ENCODE assay signal across 8 mouse cellular contexts in the genomic region with DNA sequence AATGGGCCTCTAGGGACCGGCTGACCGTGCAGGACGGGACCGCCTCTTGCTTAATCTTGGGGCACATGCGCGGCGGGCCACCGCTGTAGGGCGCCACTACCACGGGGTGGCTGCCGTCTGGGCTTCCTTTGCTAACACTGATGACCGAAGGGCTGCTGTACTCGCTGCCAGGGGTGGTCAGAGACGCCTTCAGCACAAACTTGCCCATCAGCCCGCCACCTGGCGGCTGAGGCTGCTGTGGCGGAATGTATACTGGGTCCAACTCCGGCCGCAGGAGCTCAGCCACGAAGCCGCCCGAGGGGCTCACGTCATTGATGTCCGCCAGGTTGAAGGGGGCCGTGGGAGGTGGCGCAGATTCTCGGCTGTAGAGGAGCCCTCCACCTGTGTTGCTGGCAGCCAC. TPM values are rescaled to one million over a fixed set of nuclear protein-coding genes. Genes with fewer than 3 reads are reported as not detected.
A peak's percentile ranks its signal among the peaks of the same experiment; 100 is the strongest.
DNase-seq lines count a peak whose midpoint lies in the region; ATAC-seq and TF ChIP-seq lines count a peak whose summit lies in the region.

No protein-coding gene starts in this region.

- H3K27me3 ChIP-seq in forebrain, embryonic 12.5 days: peaks cover 47% of the 10 kb centered on the region
- H3K27me3 ChIP-seq in heart, embryonic 16.5 days (ENCODE audit: control insufficient read depth, insufficient read depth, low read length): no peaks in the 10 kb centered on the region
- peaks cover 59% of the 10 kb centered on the region for H3K27me3 ChIP-seq in liver, embryonic 14.5 days (ENCODE audit: control insufficient read depth, insufficient read depth, low read length)
- H3K27me3 ChIP-seq in stomach, embryonic 14.5 days (ENCODE audit: control insufficient read depth, insufficient read depth, low read length): no peaks in the 10 kb centered on the region

- H3K9ac ChIP-seq in forebrain, embryonic 12.5 days: peak overlapping the region; percentile 48
- peak overlapping the region; percentile 72 for H3K9ac ChIP-seq in heart, embryonic 16.5 days (ENCODE audit: low read length)
- no peak overlapping the region for H3K9ac ChIP-seq in liver, embryonic 14.5 days (replicated peaks)
- peak overlapping the region; percentile 83 for H3K9ac ChIP-seq in stomach, embryonic 14.5 days (replicated peaks; ENCODE audit: low read depth, low read length)

- peak; percentile 39; the same call in 1 of the 2 replicates for ATAC-seq in forebrain, embryonic 12.5 days (ENCODE audit: low FRiP score)
- peak; percentile 15 for ATAC-seq in heart, embryonic 16.5 days (replicated peaks; ENCODE audit: extremely low read depth, insufficient read depth, low FRiP score)
- ATAC-seq in liver, embryonic 14.5 days (ENCODE audit: insufficient read depth): no peak
- 0 out of 2 replicates have a peak, but pooled peaks have one; percentile 2 for ATAC-seq in stomach, embryonic 14.5 days (ENCODE audit: insufficient number of reproducible peaks, insufficient read depth, low FRiP score, low read depth)

- no peak for TF ChIP-seq EP300 in liver, embryonic 14.5 days (IDR thresholded peaks at IDR 0.05; ENCODE audit: low read depth)

- peaks cover 35% of the 10 kb centered on the region for H3K4me1 ChIP-seq in forebrain, embryonic 12.5 days
- H3K4me1 ChIP-seq in heart, embryonic 16.5 days (ENCODE audit: control insufficient read depth, insufficient read depth, low read length): peaks cover 12% of the 10 kb centered on the region
- H3K4me1 ChIP-seq in liver, embryonic 14.5 days (replicated peaks; ENCODE audit: control insufficient read depth in 2 of 2, insufficient read depth in 2 of 2, low read length in 1 of 2): no peaks in the 10 kb centered on the region
- H3K4me1 ChIP-seq in stomach, embryonic 14.5 days (ENCODE audit: control insufficient read depth, insufficient read depth, low read length): peaks cover 13% of the 10 kb centered on the region; the same call in 1 of the 2 replicates

- H3K4me3 ChIP-seq in forebrain, embryonic 12.5 days (replicated peaks): peak overlapping the region; percentile 61
- peak overlapping the region; percentile 67 for H3K4me3 ChIP-seq in heart, embryonic 16.5 days (ENCODE audit: low read length)
- peak overlapping the region in 1 of 2 experiments; percentile 52; a peak in 2 of 4 replicates for H3K4me3 ChIP-seq in liver, embryonic 14.5 days (ENCODE audit: insufficient read depth in 1 of 2, low read depth in 2 of 2, low read length in 2 of 2)
- H3K4me3 ChIP-seq in stomach, embryonic 14.5 days (ENCODE audit: low read depth, low read length): peak overlapping the region; percentile 65

- under 1% methylated on average over 27 of the region's 27 CpGs for WGBS in forebrain, embryonic 12.5 days
- under 1% methylated on average over 27 of the region's 27 CpGs for WGBS in heart, embryonic 16.5 days
- WGBS in liver, embryonic 14.5 days (ENCODE audit: insufficient replicate concordance): under 1% methylated on average over 27 of the region's 27 CpGs
- under 1% methylated on average over 27 of the region's 27 CpGs for WGBS in stomach, embryonic 14.5 days

- H3K4me2 ChIP-seq in forebrain, embryonic 12.5 days: peak overlapping the region; percentile 83
- peak overlapping the region; percentile 84 for H3K4me2 ChIP-seq in heart, embryonic 16.5 days (ENCODE audit: low read depth, low read length)
- H3K4me2 ChIP-seq in liver, embryonic 14.5 days (ENCODE audit: low read depth): peak overlapping the region; percentile 66
- H3K4me2 ChIP-seq in stomach, embryonic 14.5 days (replicated peaks; ENCODE audit: low read depth, low read length): peak overlapping the region; percentile 91

- TF ChIP-seq CTCF in liver, embryonic 14.5 days (IDR thresholded peaks at IDR 0.05; ENCODE audit: low read depth): peak; percentile 65

- H3K27ac ChIP-seq in forebrain, embryonic 12.5 days: no peak overlapping the region
- H3K27ac ChIP-seq in heart, embryonic 16.5 days (ENCODE audit: low read length): 0 out of 2 replicates have a peak overlapping the region, but pooled peaks have one; percentile 3
- no peak overlapping the region for H3K27ac ChIP-seq in liver, embryonic 14.5 days
- H3K27ac ChIP-seq in stomach, embryonic 14.5 days (ENCODE audit: low read length): peak overlapping the region; percentile 61; the same call in 1 of the 2 replicates

- H3K36me3 ChIP-seq in forebrain, embryonic 12.5 days (replicated peaks): no peaks in the 10 kb centered on the region
- H3K36me3 ChIP-seq in heart, embryonic 16.5 days (ENCODE audit: control insufficient read depth, insufficient read depth): no peaks in the 10 kb centered on the region
- no peaks in the 10 kb centered on the region for H3K36me3 ChIP-seq in liver, embryonic 14.5 days (replicated peaks; ENCODE audit: control insufficient read depth, insufficient read depth, low read depth)
- no peaks in the 10 kb centered on the region for H3K36me3 ChIP-seq in stomach, embryonic 14.5 days (ENCODE audit: control insufficient read depth, insufficient read depth, low read length)

- no peaks in the 10 kb centered on the region for H3K9me3 ChIP-seq in forebrain, embryonic 12.5 days
- no peaks in the 10 kb centered on the region for H3K9me3 ChIP-seq in heart, embryonic 16.5 days (replicated peaks; ENCODE audit: control insufficient read depth, low read length)
- no peaks in the 10 kb centered on the region for H3K9me3 ChIP-seq in liver, embryonic 14.5 days (ENCODE audit: control insufficient read depth, low read length)
- no peaks in the 10 kb centered on the region for H3K9me3 ChIP-seq in stomach, embryonic 14.5 days (ENCODE audit: control insufficient read depth, low read depth, low read length)

- DNase-seq in layer of hippocampus, adult 11-12 months (ENCODE audit: low spot score): peak; percentile 75
- DNase-seq in layer of hippocampus, adult 9-10 months (ENCODE audit: low spot score): no peak
- DNase-seq in kidney, postnatal 14 days: peak; percentile 87
- no peak for DNase-seq in liver, embryonic 14.5 days (ENCODE audit: low read depth in 3 of 3, low spot score in 3 of 3)
- peak; percentile 84 for DNase-seq in neural tube, embryonic 10.5 days (ENCODE audit: extremely low spot score, low spot score)

RNA-seq across cellular contexts. Expression of a gene that starts 2.0 kb away (rescaled TPM):
- polyA plus RNA-seq in forebrain, embryonic 12.5 days (2016; fragmentation: Nextera tagmentation; extraction: Ambion mirVana): 2.2 and 2.3 TPM in 2 replicates
- polyA plus RNA-seq in heart, embryonic 16.5 days (2015; fragmentation: Nextera tagmentation; extraction: Ambion mirVana): 4.7 and 5.7 TPM in 2 replicates
- 0.53 and 0.96 TPM in 2 replicates for polyA plus RNA-seq in liver, embryonic 14.5 days (2012; rRNA removed)
- 0.43 and 0.56 TPM in 2 replicates for polyA plus RNA-seq in liver, embryonic 14.5 days (2014; fragmentation: Nextera tagmentation; extraction: Ambion mirVana)
- polyA plus RNA-seq in stomach, embryonic 14.5 days (2014; fragmentation: Nextera tagmentation; extraction: Ambion mirVana): 21.0 and 23.3 TPM in 2 replicates

Comparison
In these comparisons a context has a peak if more than half of its experiments do, and no peak if none do; other contexts are left out.
1. DNase-seq: peak in layer of hippocampus, adult 11-12 months (single experiment), kidney, postnatal 14 days (single experiment) and neural tube, embryonic 10.5 days (single experiment); none in layer of hippocampus, adult 9-10 months (single experiment) and liver, embryonic 14.5 days (0 of 3).
2. H3K27ac ChIP-seq: peak in heart, embryonic 16.5 days (single experiment) and stomach, embryonic 14.5 days (single experiment); none in forebrain, embryonic 12.5 days (single experiment) and liver, embryonic 14.5 days (single experiment).
3. Peak in every context shown above with its lines, with median percentiles within 50 percentile points of each other: H3K4me2 ChIP-seq.